Mouse (Mus musculus) spleen, adult 2 months (tissue): ENCODE results near the gene 1700008O03Rik.

ENCODE experiments used
- CTCF ChIP-seq: fragments of 200-500 bp; IDR thresholded peaks from 2 replicates; pipeline ENCODE4 v1.5.1; 2011; ENCODE audit warnings: mild to moderate bottlenecking, inconsistent platforms; ENCODE audit not compliant: insufficient read depth, insufficient read length, insufficient replicate concordance; ENCODE audit errors: extremely low read depth
- POLR2A ChIP-seq: fragments of 200-500 bp; IDR thresholded peaks from 2 replicates; pipeline ENCODE4 v1.6.1; 2011; ENCODE audit warnings: low read depth, low read length, inconsistent platforms

GRCm38 (mm10) chr7:44393284-44393683 is 7.7 kb upstream of the 1700008O03Rik start:
- TF ChIP-seq CTCF (no peak), POLR2A (no peak)
